Mouse (Mus musculus): ENCODE results near the gene Olfr103. TPM values are rescaled to one million over a fixed set of nuclear protein-coding genes. Genes with fewer than 3 reads are reported as not detected.

The Olfr103 gene
- polyA plus RNA-seq (2015; fragmentation: Nextera tagmentation; extraction: Ambion mirVana), result not detected in 2 replicates

DNA sequence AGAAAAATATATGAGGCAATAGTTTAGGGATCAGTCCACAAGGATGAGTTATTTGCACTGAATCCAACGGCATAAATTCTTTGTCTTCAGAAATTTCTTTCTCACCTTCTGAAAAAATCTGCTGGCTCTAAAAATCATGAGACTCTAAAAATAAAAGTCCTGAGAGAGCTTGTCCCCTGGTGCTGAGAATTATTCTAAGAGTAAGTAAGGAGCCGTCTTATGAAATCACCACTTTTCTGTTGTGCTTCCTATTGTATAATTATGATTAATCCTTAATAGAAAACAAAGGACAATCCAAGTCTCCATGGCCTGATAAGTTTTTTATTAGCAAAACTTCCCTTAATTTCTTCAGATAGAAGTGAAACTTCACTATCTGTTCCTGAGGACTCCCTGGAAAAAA lies at the start of gene Olfr103:
TSS of gene Olfr103 (minus strand) at position 101 of the 400 bp plus-strand sequence.
- no peak within 1 kb of the TSS for H3K4me3 ChIP-seq (replicated peaks)
- H3K27ac ChIP-seq, result no peak within 1 kb of the TSS
- no peaks in the 10 kb centered on the region for H3K4me1 ChIP-seq (replicated peaks)
- H3K9ac ChIP-seq (replicated peaks), result no peak within 1 kb of the TSS
- no peaks in the 10 kb centered on the region for H3K9me3 ChIP-seq
- no peaks in the 10 kb centered on the region for H3K27me3 ChIP-seq
- ATAC-seq, result no peak
- no peaks in the 10 kb centered on the region for H3K36me3 ChIP-seq
- H3K4me2 ChIP-seq (replicated peaks), result no peak within 1 kb of the TSS
- 90% methylated on average over 2 of the region's 2 CpGs for WGBS

- no peak within 1 kb of the TSS for H3K4me2 ChIP-seq (replicated peaks)
- H3K36me3 ChIP-seq, result no peaks in the 10 kb centered on the region
- ATAC-seq, result no peak
- H3K9ac ChIP-seq (replicated peaks), result no peak within 1 kb of the TSS
- no peak within 1 kb of the TSS for H3K4me3 ChIP-seq (replicated peaks)
- no peak within 1 kb of the TSS for H3K27ac ChIP-seq
- no peaks in the 10 kb centered on the region for H3K27me3 ChIP-seq
- H3K9me3 ChIP-seq, result no peaks in the 10 kb centered on the region
- no peaks in the 10 kb centered on the region for H3K4me1 ChIP-seq (replicated peaks)
Measured at GRCm38 (mm10) chr17:37378733-37379132, 39.2 kb upstream of the Olfr103 start, which contains the start of gene Olfr105-ps. Gene Olfr105-ps (plus strand): TSS chr17:37379033.

DNA sequence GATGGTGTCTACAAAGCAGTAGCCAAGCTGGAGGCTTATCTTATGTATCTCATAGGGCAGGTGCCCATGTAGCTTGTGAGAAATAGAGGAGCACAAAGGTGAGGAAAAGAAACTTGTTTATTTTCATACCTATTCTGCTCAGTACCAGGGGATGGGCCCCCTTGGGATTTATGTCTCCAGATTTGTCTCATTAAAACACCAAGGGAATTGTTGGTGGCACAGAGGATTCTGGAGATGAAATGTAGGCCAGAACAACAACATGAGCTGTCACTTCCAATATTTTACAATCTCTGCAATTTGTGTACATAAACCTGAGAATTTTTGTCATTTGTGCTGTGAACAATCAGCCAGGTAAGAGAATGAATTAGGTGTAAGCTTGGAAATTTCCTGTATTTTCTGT lies 19.8 kb upstream of the Olfr103 start, which contains the start of gene Olfr104-ps:
TSS of gene Olfr104-ps (plus strand) at position 301 of the 400 bp plus-strand sequence.
- H3K27ac ChIP-seq, result no peak within 1 kb of the TSS
- H3K4me1 ChIP-seq (replicated peaks), result no peaks in the 10 kb centered on the region
- ATAC-seq, result no peak
- H3K4me3 ChIP-seq (replicated peaks), result no peak within 1 kb of the TSS
- no peaks in the 10 kb centered on the region for H3K9me3 ChIP-seq
- H3K9ac ChIP-seq (replicated peaks), result no peak within 1 kb of the TSS
- no peak within 1 kb of the TSS for H3K4me2 ChIP-seq (replicated peaks)
- H3K27me3 ChIP-seq, result no peaks in the 10 kb centered on the region
- no peaks in the 10 kb centered on the region for H3K36me3 ChIP-seq

- ATAC-seq, result no peak
- H3K9me3 ChIP-seq, result no peaks in the 10 kb centered on the region
- H3K27me3 ChIP-seq, result no peaks in the 10 kb centered on the region
- H3K36me3 ChIP-seq, result no peaks in the 10 kb centered on the region
- H3K4me3 ChIP-seq (replicated peaks), result no peak within 1 kb of the TSS
- no peak within 1 kb of the TSS for H3K4me2 ChIP-seq (replicated peaks)
- no peak within 1 kb of the TSS for H3K27ac ChIP-seq
- H3K4me1 ChIP-seq (replicated peaks), result no peaks in the 10 kb centered on the region
- no peak within 1 kb of the TSS for H3K9ac ChIP-seq (replicated peaks)
Measured at GRCm38 (mm10) chr17:37316954-37317353, 22.5 kb downstream of the Olfr103 start, which contains the start of gene Olfr102. Gene Olfr102 (minus strand): TSS chr17:37317054.

DNA sequence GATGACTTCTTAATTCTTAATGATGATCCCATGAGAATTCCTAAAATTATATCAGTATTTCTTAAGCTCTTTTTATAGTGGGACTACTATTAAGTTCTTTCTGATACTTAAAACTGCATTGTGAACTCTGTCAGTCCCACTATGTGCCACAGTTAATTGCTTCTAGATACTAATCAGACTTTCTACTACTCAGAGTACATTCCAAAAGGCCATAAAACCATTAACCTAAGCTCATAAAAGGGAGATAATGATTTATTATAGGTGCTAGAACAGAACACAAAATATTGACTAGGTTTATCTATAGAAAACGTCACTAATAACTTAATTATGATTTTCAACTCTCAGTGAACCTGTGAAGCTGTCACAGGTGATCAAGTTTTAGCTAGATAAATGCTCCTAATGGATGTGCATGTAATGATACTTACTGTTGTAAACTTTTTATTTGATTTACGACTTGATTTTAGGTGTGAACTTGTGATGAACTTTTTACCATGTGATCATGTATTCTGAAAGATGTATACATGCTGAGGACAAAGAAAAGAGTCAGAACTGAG lies 29.3 kb downstream of the Olfr103 start:
- ATAC-seq, result no peak
- Histone ChIP-seq H3K27ac (no peak overlapping the region), H3K4me1 (replicated peaks) (no peaks in the 10 kb centered on the region), H3K9me3 (no peaks in the 10 kb centered on the region), H3K27me3 (no peaks in the 10 kb centered on the region), H3K36me3 (no peaks in the 10 kb centered on the region), H3K9ac (replicated peaks) (no peak overlapping the region), H3K4me2 (replicated peaks) (no peak overlapping the region), H3K4me3 (replicated peaks) (no peak overlapping the region)
- WGBS, result 59% methylated on average over 2 of the region's 2 CpGs

- 43% methylated on average over 4 of the region's 4 CpGs for WGBS
Measured at GRCm38 (mm10) chr17:37308483-37308882, 31.0 kb downstream of the Olfr103 start.

GRCm38 (mm10) chr17:37304213-37304612 lies 35.3 kb downstream of the Olfr103 start, which contains the start of gene Olfr101:
Gene Olfr101 (minus strand): TSS chr17:37304313.
- Histone ChIP-seq H3K9ac (replicated peaks) (no peak within 1 kb of the TSS), H3K36me3 (no peaks in the 10 kb centered on the region), H3K4me2 (replicated peaks) (no peak within 1 kb of the TSS), H3K4me1 (replicated peaks) (no peaks in the 10 kb centered on the region), H3K27ac (no peak within 1 kb of the TSS), H3K27me3 (no peaks in the 10 kb centered on the region), H3K4me3 (replicated peaks) (no peak within 1 kb of the TSS), H3K9me3 (no peaks in the 10 kb centered on the region)
- 89% methylated on average over 4 of the region's 4 CpGs for WGBS
- no peak for ATAC-seq

More at GRCm38 (mm10) chr17:37308483-37308882, 31.0 kb downstream of the Olfr103 start:
- no peak for ATAC-seq
- no peak overlapping the region for H3K4me2 ChIP-seq (replicated peaks)
- H3K9ac ChIP-seq (replicated peaks), result no peak overlapping the region
- H3K4me1 ChIP-seq (replicated peaks), result no peaks in the 10 kb centered on the region
- H3K27me3 ChIP-seq, result no peaks in the 10 kb centered on the region
- no peak overlapping the region for H3K27ac ChIP-seq
- no peak overlapping the region for H3K4me3 ChIP-seq (replicated peaks)
- H3K36me3 ChIP-seq, result no peaks in the 10 kb centered on the region
- no peaks in the 10 kb centered on the region for H3K9me3 ChIP-seq

Other genes with a start within 250 kb of the Olfr103 start
- gene Olfr91, start 241.4 kb downstream of the Olfr103 start, polyA plus RNA-seq (2015; fragmentation: Nextera tagmentation; extraction: Ambion mirVana), result not detected in 2 replicates
- gene Olfr92, start 219.6 kb downstream of the Olfr103 start, polyA plus RNA-seq (2015; fragmentation: Nextera tagmentation; extraction: Ambion mirVana), result not detected in 2 replicates
- not detected in 2 replicates for gene Olfr93, start 178.2 kb downstream of the Olfr103 start, polyA plus RNA-seq (2015; fragmentation: Nextera tagmentation; extraction: Ambion mirVana)
- not detected in 2 replicates for gene Ubd, start 145.8 kb downstream of the Olfr103 start, polyA plus RNA-seq (2015; fragmentation: Nextera tagmentation; extraction: Ambion mirVana)
- not detected in 2 replicates for gene Olfr94, start 138.7 kb downstream of the Olfr103 start, polyA plus RNA-seq (2015; fragmentation: Nextera tagmentation; extraction: Ambion mirVana)
- gene Olfr95, start 126.6 kb downstream of the Olfr103 start, polyA plus RNA-seq (2015; fragmentation: Nextera tagmentation; extraction: Ambion mirVana), result not detected in 2 replicates
- gene Olfr96, start 119.6 kb downstream of the Olfr103 start, polyA plus RNA-seq (2015; fragmentation: Nextera tagmentation; extraction: Ambion mirVana), result not detected in 2 replicates
- not detected in 2 replicates for gene Olfr97, start 102.4 kb downstream of the Olfr103 start, polyA plus RNA-seq (2015; fragmentation: Nextera tagmentation; extraction: Ambion mirVana)
- gene Olfr98, start 75.9 kb downstream of the Olfr103 start, polyA plus RNA-seq (2015; fragmentation: Nextera tagmentation; extraction: Ambion mirVana), result not detected in 2 replicates
- 0.54 and 1.1 TPM in 2 replicates for gene H2-M3, start 69.5 kb downstream of the Olfr103 start, polyA plus RNA-seq (2015; fragmentation: Nextera tagmentation; extraction: Ambion mirVana)
- gene Olfr99, start 56.2 kb downstream of the Olfr103 start, polyA plus RNA-seq (2015; fragmentation: Nextera tagmentation; extraction: Ambion mirVana), result not detected in 2 replicates
- gene Olfr101, start 35.4 kb downstream of the Olfr103 start, polyA plus RNA-seq (2015; fragmentation: Nextera tagmentation; extraction: Ambion mirVana), result not detected in 2 replicates
- gene Olfr102, start 22.6 kb downstream of the Olfr103 start, polyA plus RNA-seq (2015; fragmentation: Nextera tagmentation; extraction: Ambion mirVana), result not detected in 2 replicates
- gene Olfr104-ps, start 19.9 kb upstream of the Olfr103 start, polyA plus RNA-seq (2015; fragmentation: Nextera tagmentation; extraction: Ambion mirVana), result not detected in 2 replicates
- not detected in 2 replicates for gene Olfr105-ps, start 39.3 kb upstream of the Olfr103 start, polyA plus RNA-seq (2015; fragmentation: Nextera tagmentation; extraction: Ambion mirVana)
- not detected in 2 replicates for gene Olfr106-ps, start 50.7 kb upstream of the Olfr103 start, polyA plus RNA-seq (2015; fragmentation: Nextera tagmentation; extraction: Ambion mirVana)
- not detected in 2 replicates for gene Olfr107, start 59.5 kb upstream of the Olfr103 start, polyA plus RNA-seq (2015; fragmentation: Nextera tagmentation; extraction: Ambion mirVana)
- not detected in 2 replicates for gene Olfr108, start 105.8 kb upstream of the Olfr103 start, polyA plus RNA-seq (2015; fragmentation: Nextera tagmentation; extraction: Ambion mirVana)
- gene Olfr109, start 119.2 kb upstream of the Olfr103 start, polyA plus RNA-seq (2015; fragmentation: Nextera tagmentation; extraction: Ambion mirVana), result not detected in 2 replicates
- gene H2-M2, start 143.9 kb upstream of the Olfr103 start, polyA plus RNA-seq (2015; fragmentation: Nextera tagmentation; extraction: Ambion mirVana), result not detected in 2 replicates
- gene Olfr110, start 152.8 kb upstream of the Olfr103 start, polyA plus RNA-seq (2015; fragmentation: Nextera tagmentation; extraction: Ambion mirVana), result not detected in 2 replicates
- not detected in 2 replicates for gene Olfr111, start 168.3 kb upstream of the Olfr103 start, polyA plus RNA-seq (2015; fragmentation: Nextera tagmentation; extraction: Ambion mirVana)
- gene Olfr112, start 229.8 kb upstream of the Olfr103 start, polyA plus RNA-seq (2015; fragmentation: Nextera tagmentation; extraction: Ambion mirVana), result not detected in 2 replicates
- gene Olfr113, start 238.0 kb upstream of the Olfr103 start, polyA plus RNA-seq (2015; fragmentation: Nextera tagmentation; extraction: Ambion mirVana), result not detected in 2 replicates